Mouse (Mus musculus) liver, embryonic 14 days (tissue): ENCODE measurements around the gene Gm9732. TPM values are rescaled to one million over a fixed set of nuclear protein-coding genes. Genes with fewer than 3 reads are reported as not detected.

Source experiments
- polyA plus RNA-seq: library from polyadenylated mRNA; depleted of rRNA; stranded (reverse); fragments of >200 nt; gene quantifications from 2 replicates; pipeline ENCODE4 v1.2.3, GENCODE M21; 2012; rRNA removed

Gene Gm9732
- not detected in 2 replicates for polyA plus RNA-seq

DNA sequence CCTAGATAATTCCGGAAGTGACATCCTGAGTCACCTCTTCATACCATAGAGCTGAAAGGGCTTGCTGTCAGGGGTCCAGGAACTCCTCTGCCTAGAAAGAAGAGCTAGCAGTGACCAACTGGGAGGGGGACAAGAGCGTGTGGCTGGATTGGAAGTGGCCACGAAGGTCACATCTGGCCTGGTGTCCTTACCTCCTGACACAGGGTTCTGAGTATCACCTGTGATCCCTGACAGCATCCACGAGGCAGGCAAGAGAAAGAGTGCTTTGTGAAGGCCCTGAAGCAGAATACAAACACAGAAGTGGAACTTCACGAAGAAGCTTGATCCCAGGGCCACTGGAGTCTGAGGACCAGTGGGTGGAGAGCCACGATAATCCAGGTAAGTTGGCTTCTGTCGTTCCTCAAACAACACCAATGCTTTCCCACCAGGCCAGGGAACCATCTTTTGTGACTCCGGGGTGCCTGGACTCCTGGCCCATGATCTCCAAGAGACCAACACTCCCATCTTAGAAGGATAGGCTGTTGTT, at the start of gene Gm9732:
Gene Gm9732, plus strand, starts transcription at position 51 of the 526 bp plus-strand sequence.

DNA sequence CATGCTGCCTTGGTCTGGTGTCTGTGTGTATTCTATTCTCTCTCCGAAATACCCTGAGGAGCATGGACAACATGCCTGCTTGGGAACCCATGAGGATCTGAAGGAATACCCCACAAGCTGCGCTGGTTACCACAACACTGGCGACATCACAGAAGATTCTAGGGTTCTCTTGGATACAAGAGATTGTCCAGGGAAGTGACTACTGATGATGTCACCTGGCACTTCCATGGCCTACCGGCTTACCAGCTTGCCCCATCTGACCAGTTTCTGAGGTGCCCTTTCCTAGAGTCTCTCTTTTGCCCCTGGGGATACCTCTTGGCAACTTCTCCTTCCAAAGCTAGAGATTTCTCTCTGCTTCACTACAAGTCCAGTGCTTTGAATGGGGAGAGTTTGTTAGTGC, 39.6 kb upstream of the Gm9732 start, which contains the start of gene Gm8122:
Gene Gm8122, minus strand, starts transcription at position 101 of the 400 bp plus-strand sequence.

DNA sequence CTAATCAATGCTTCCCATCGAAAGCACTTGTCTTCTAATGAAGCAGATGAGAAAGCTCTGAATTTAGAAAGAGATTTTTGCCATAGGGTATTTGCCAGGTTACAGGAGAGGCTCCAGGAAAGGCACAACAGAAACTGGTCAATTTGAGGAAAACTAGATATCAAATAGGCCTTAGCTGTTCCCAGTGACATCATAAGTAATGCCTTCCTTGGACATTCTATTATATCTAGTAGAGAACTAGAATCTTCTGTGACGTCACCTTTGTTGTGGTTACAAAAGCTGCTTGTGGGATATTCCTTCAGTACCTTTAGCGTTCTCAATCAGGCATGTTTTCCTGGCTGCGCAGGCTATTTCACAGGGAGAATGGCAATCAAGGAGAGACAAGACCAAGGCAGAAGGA, 16.5 kb upstream of the Gm9732 start, which contains the start of gene Gm8126:
Gene Gm8126, plus strand, starts transcription at position 301 of the 400 bp plus-strand sequence.

DNA sequence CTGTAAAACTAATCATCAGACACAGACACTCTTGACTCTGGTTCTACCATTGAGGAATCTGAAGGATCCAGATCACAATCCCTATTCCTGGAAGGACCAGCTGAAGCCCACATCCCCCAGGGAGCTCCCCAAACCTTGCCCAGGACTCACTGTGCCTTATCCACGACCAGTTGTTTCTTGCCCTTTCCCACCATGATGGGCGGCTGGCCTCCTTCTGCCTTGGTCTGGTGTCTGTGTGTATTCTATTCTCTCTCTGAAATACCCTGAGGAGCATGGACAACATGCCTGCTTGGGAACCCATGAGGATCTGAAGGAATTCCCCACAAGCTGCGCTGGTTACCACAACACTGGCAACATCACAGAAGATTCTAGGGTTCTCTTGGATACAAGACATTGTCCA, 18.7 kb downstream of the Gm9732 start, which contains the start of gene Gm8127:
Gene Gm8127, minus strand, starts transcription at position 330 of the 400 bp plus-strand sequence.

DNA sequence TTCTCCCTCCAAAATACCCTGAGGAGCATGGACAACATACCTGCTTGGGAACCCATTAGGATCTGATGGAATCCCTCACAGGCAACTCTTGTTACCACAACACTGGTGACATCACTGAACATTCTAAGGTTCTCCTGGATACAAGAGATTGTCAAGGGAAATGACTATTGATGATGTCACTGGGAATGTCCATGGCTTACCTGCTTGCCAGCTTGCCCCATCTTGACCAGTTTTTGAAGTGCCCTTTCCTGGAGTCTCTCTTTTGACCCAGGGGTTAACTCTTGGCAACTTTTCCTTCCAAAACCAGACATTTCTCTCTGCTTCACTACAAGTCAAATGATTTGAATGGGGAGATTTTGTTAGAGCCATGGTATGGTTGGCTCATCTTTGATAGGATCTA, 72.9 kb downstream of the Gm9732 start, which contains the start of gene 1700001F09Rik:
Gene 1700001F09Rik, minus strand, starts transcription at position 101 of the 400 bp plus-strand sequence.

Other genes starting within 250 kb of the Gm9732 start
- gene Gm8094, start 198.4 kb upstream of the Gm9732 start, polyA plus RNA-seq: not detected in 2 replicates
- not detected in 2 replicates for gene Gm8104, start 174.4 kb upstream of the Gm9732 start, polyA plus RNA-seq
- gene Gm7233, start 95.2 kb upstream of the Gm9732 start, polyA plus RNA-seq: not detected in 2 replicates
- gene Gm8122, start 39.7 kb upstream of the Gm9732 start, polyA plus RNA-seq: not detected in 2 replicates
- gene Gm8126, start 16.4 kb upstream of the Gm9732 start, polyA plus RNA-seq: not detected in 2 replicates
- not detected in 2 replicates for gene Gm8127, start 18.8 kb downstream of the Gm9732 start, polyA plus RNA-seq
- gene 1700001F09Rik, start 72.8 kb downstream of the Gm9732 start, polyA plus RNA-seq: not detected in 2 replicates
- gene Gm8138, start 141.3 kb downstream of the Gm9732 start, polyA plus RNA-seq: not detected in 2 replicates